Mouse (Mus musculus): Measurements from ENCODE around the gene Vamp1.

Vamp1 gene

DNA sequence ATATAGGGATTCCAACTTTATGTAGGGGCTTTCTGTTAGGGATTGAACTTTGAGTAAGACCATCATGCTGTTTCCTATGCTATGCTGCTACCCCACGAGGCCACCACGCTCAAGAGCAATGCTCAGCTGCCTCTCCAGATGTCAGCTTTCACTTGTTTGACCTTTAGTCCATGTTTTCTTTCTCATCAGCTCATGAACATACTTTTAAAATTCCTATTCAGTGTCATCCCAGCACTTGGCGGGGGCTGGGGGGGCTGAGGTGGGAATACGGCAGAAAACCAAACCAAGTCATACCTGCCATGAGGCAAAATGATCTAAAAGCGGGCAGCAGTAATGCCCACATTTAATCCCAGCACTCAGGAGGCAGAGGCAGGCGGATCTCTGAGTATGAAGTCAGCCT is 2.2 kb upstream of the Vamp1 start:
- DNase-seq: no peak

DNA sequence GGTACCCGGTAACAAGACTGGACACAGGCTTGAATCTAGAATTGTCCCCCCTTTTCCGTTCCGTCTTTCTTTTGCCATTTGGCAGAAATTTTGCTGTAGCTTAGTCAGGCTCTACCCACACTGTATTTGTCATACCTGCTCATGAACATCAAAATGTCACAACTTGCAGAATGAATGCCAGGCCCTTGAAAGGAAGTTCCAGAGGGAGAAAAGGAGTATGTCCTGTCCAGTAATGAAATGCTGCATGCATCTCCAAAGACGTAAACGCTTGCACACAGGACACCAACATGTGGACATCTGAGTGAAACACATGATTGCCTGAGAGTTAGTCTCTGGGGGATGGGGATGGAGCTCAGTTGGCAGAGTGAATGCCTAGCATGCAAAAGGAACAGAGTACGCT is 1.6 kb upstream of the Vamp1 start:
- no peak for DNase-seq

DNA sequence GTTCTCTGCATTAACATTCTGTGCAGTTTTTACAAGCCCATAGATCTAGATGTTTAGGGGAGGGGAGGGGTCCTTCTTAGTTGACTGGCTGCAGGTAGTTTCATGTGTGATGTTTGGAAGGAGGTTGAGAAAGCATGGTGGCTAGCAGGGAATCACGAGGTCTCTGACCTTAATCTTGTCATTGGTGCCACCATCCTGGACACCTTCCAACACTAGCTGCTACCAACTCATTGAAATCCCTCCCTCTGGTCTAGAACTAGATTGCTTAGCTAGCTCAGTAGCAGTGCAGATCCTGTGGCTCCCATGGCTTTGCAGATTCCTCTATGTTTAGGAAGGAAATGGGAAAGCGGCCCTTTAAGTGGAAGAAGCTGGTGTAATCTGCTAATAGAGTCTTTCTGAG is 1.5 kb downstream of the Vamp1 start:
- no peak for DNase-seq

GRCm38 (mm10) chr6:125217899-125218298 is 2.5 kb downstream of the Vamp1 start:
- no peak for DNase-seq

- peak; percentile 70 for DNase-seq
Observed at GRCm38 (mm10) chr6:125218963-125219362, 3.6 kb downstream of the Vamp1 start.

GRCm38 (mm10) chr6:125221115-125221745 is 5.9 kb downstream of the Vamp1 start:
- no peak for DNase-seq

GRCm38 (mm10) chr6:125222146-125222545 is 6.8 kb downstream of the Vamp1 start:
- peak; percentile 43 for DNase-seq

DNA sequence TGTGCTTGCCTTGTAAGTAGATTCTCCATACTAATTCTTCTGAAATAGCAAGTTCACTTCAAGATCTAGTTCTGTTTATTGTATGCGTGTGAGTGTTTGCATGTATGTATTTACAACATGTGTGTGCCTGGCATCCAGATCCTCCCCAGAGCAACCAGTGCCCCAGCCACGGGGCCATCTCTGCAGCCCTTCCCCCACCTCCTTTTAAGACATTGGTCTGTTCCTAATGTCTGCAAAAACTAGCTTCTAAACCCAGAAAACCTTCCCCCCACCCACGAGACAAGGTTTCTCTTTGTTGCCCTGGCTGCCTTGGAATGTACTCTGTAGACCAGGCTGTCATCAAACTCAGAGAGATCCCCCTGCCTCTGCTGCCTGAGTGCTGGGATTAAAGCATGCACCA is 7.2 kb downstream of the Vamp1 start:
- DNase-seq: no peak

- no peak for DNase-seq
Observed at GRCm38 (mm10) chr6:125225518-125226115, 10.3 kb downstream of the Vamp1 start.

DNA sequence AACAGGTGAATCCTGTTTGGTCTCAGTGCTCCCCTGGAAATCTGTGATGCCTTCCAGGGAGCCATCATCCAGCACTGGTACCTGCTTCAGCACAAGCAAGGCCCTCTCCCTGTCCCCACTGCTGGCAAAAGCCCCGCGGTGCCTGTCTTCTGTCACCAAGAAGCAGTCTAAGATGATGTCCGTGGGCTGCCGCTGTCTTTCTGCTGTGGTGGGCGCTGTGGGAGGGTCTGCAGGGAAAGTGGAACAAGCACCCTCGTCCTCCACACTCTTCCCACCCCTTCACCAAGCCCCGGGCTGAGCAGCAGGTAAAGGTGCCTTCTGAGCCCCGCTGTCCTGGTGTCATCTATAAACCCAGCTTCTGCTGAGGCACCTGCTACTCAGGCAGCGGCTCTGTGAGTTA is 15.2 kb downstream of the Vamp1 start:
- DNase-seq: no peak

GRCm38 (mm10) chr6:125231117-125232044 is 16.0 kb downstream of the Vamp1 start, which contains the start of gene Tapbpl:
Gene Tapbpl, minus strand, starts transcription at chr6:125231860.
- DNase-seq: peak; percentile 62

GRCm38 (mm10) chr6:125232045-125232437 is 16.7 kb downstream of the Vamp1 start:
- DNase-seq: no peak

- DNase-seq: no peak
Observed at GRCm38 (mm10) chr6:125232516-125232915, 17.2 kb downstream of the Vamp1 start.

DNA sequence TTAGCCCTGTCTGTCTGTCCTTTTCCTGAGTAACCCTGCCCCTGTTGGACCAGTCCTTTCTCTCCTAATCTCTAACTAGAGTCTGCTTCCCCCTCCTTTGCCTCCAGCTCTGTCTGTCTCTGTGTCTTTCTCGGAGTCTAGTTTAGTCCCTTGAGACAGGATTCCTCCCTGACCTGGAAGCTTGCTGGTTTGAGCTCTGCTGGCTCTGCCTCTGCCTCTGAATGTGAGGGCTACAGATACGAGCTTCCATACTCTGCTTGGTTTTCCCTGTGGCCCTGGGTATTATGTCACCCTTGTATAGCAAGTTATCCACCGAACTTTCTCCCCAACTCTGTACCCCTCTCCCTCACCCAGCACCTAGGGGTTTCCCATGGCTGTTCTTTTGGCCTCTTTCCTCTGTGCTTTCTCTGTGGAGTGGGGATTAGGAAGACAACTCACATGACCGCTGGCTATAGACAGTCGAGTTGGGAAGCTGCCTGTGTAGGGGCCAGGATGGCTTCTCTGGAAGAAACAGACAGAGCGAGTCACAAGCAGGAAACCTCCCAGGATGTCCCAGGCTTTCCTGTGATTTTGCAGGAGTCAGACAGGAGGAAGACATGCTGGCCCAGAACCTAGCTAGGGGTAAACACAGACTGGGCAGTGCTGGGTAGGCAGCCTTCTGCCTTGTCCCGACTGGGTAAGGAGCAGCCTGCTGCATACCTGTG is 18.6 kb downstream of the Vamp1 start:
- peak; percentile 35 for DNase-seq

GRCm38 (mm10) chr6:125234520-125234828 is 19.1 kb downstream of the Vamp1 start:
- no peak for DNase-seq

- no peak for DNase-seq
Observed at GRCm38 (mm10) chr6:125236341-125236740, 21.0 kb downstream of the Vamp1 start.

GRCm38 (mm10) chr6:125236782-125237181 is 21.4 kb downstream of the Vamp1 start, which contains the start of gene Cd27:
Gene Cd27, minus strand, starts transcription at chr6:125237010.
- no peak for DNase-seq

GRCm38 (mm10) chr6:125237421-125237820 is 22.1 kb downstream of the Vamp1 start:
- no peak for DNase-seq

DNA sequence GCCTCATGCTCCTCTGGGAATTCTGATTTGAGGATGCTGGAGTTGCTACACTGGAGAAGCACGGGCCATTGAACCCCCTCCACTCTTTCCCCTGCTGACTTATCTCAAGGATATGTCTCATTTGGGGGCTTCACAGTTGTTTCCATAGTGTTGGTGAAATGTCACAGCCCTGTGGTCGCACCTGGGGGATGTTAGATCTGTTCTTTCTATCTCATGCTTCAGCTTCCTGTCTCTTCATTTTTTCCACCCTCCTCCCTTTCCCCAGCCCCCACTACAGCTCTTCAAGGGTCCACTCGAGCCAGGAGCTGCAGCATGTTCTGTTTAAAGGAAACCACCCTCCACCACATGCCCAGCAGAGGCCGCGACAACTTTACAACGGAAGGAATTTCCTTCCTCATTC is 23.0 kb downstream of the Vamp1 start:
- DNase-seq: peak; percentile 28

DNA sequence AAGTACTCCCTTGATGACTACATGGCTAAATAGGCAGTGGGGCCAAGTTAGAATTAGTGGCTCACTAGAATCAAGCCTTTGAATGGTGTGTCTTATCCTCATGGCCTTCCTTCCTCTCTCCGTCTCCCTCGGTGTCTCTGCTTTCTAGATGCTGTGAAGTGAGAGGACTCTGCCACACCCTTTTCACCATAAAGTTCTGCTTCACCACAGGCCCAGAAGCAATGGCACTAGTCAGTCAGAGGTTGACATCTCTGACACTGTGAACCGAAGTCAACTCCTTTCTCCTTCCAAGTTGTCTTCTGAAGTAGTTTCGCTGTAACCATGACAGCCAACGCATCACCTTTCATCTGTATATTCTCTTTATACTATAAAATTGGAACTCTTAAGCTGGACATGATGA is 24.2 kb downstream of the Vamp1 start:
- no peak for DNase-seq

- no peak for DNase-seq
Observed at GRCm38 (mm10) chr6:125240617-125241016, 25.3 kb downstream of the Vamp1 start.

DNA sequence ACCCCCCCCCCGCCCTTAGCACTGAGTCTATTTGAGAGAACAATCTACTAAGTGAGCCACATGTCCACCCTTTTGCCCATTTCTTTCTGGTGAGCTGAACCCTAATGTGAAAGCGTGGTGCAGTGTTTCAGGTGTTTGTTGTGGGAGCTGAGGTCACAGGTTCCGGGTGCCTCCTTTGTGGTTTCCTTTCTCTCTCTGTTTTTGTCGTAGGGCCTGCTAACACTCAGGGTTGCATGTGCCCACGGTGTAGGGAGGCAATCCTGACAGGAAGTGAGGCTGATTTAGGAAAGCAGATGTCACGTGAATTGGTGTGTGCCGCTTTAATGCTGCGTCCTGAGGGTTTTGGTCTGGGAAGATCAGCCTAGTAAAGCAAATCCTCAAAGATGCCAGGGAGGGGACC is 26.2 kb downstream of the Vamp1 start:
- DNase-seq: no peak

- DNase-seq: no peak
Observed at GRCm38 (mm10) chr6:125244551-125244950, 29.2 kb downstream of the Vamp1 start.
